Mouse (Mus musculus): ENCODE measurements around the gene Reln. TPM values are rescaled to one million over a fixed set of nuclear protein-coding genes. Genes with fewer than 3 reads are reported as not detected.

The Reln gene
- total RNA-seq, 2 experiments from 2014 or later, result 3.0 to 4.2 TPM

GRCm38 (mm10) chr5:22309001-22309400, 35.5 kb downstream of the Reln start:
- no peak for DNase-seq
- intact Hi-C loops (cut with DNase I), result no loop called here

GRCm38 (mm10) chr5:22307853-22308252, 36.6 kb downstream of the Reln start:
- no peak for DNase-seq
- intact Hi-C loops (cut with DNase I), result no loop called here

DNA sequence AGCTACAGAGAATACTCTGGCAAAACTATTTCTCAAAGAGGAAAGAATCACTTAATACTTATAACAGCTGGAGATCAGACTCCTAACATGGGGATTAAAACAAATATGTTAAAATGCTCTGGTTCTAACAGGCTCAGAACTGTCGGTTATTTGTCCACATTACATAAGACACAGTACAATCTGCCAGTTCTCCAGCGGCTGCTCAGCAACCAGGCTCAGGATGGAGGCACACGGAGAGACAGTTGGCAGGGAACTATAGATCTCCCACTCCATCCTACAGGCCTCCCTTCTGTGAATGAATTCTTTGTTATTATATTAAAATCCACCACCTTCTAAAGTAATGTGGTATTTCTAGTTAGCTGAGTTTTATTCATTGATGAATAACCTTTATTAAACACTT, 37.4 kb downstream of the Reln start:
- intact Hi-C loops (cut with DNase I), result no loop called here
- DNase-seq, result no peak

DNA sequence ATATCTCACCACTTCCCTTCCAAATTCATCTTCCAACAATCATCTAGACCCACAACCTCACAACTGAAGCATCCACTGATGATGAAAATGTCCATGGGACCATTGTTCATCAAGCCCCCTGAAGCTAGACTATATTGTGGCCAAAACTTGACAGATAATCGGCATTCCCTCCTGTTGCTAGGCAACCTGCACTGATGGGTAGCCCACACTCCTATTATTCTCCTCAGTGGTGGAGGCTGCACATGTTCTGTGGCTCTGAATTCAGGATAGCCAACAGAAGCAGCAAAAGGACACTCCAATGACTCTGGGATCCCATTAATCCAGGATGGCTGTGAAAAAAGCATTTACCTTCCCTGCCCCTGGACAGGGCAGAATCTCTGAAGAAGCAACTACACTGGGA, 40.8 kb downstream of the Reln start:
- DNase-seq, result no peak
- intact Hi-C loops (cut with DNase I), result no loop called here

- intact Hi-C loops (cut with DNase I), result no loop called here
- DNase-seq, result peak in 1 of 2 experiments; percentile 1
Observed at GRCm38 (mm10) chr5:22302309-22302708, 42.2 kb downstream of the Reln start.

- no peak for DNase-seq
- intact Hi-C loops (cut with DNase I), result no loop called here
Observed at GRCm38 (mm10) chr5:22300788-22301187, 43.7 kb downstream of the Reln start.

GRCm38 (mm10) chr5:22300046-22300445, 44.5 kb downstream of the Reln start:
- intact Hi-C loops (cut with DNase I), result no loop called here
- DNase-seq, result no peak

DNA sequence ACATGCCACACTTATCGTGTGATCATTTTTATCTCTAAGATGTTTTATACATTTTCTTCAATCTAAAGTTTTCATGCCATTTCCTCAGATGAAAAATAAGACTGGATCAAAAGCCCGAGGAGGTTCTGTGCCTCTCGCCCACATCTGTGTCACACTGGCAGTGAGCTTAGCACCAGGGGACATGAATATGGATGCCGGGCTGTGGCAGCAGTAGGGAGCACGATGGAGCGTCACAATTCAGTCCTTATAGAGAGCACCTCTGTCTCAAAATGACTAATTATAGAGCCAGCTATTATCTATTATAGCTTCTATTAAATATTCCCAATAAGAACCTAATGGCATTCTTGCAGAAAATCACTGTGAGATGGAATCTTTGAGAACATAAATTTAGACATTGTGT, 49.3 kb downstream of the Reln start:
- intact Hi-C loops (cut with DNase I), result no loop called here
- DNase-seq, result no peak

DNA sequence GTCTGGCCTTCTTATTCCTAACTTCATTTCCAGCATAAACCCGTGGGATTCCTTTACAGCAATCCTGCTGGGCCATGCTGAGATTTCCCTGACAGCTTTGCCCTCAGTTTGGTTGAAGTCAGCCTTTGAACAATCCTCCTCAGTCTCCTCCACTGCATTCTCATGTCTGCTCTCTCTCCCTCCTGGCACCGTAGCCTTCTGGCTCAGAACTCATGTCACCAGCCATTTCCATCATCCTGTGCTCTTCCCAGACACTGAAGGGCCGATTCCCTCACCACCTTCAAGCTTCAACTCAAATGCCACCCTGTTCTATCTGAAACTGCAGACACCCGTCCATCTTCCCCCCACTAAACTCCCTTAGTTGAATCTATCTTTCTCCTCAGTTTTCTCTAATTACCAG, 53.1 kb downstream of the Reln start:
- DNase-seq, result no peak
- intact Hi-C loops (cut with DNase I), result no loop called here

DNA sequence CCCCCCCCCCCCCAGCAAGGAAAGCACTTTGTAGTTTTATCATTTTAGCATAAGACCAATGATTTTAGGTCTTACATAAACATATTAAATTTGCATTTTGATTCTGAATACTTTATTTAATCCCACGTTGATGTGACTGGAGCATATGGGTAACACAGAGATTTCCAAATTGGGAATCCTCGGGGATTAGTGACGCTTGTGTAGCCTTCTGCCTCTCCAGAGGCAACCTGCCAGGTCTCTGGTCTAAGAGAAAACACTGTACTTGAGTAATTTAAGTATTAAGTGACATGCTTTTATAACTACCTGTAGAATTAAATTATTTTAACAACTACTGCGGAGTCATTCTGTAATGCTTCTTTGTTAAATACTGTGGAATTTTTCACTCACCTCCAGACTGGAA, 59.1 kb downstream of the Reln start:
- no peak for DNase-seq
- intact Hi-C loops (cut with DNase I), result no loop called here

DNA sequence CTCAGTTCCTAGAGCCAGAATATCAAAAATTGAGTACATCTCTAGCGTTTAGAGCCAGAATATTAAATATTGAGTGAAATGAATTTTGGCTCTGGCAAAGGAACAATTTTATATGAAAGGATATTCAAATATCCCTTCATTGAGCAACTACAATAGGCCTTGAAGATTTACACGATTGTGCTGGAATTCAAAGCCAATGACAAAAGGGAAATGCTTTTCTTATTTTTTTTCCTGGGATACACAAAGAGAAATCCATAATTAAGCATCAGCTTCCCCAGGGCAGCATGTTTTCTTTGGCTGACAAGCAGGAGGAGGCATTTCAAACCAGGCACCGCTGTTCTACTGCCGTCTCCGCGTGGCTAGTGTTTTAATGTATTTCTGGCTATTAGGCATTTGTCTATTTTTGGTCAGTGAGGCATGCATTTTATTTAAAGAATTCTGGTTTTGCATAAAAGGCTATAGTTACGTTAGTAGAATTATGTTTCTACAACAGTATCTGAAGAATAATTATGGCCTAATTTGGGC, 62.3 kb downstream of the Reln start:
- DNase-seq, result no peak
- intact Hi-C loops (cut with DNase I), result no loop called here

- no peak for DNase-seq
- intact Hi-C loops (cut with DNase I), result no loop called here
Observed at GRCm38 (mm10) chr5:22280534-22281164, 63.9 kb downstream of the Reln start.

DNA sequence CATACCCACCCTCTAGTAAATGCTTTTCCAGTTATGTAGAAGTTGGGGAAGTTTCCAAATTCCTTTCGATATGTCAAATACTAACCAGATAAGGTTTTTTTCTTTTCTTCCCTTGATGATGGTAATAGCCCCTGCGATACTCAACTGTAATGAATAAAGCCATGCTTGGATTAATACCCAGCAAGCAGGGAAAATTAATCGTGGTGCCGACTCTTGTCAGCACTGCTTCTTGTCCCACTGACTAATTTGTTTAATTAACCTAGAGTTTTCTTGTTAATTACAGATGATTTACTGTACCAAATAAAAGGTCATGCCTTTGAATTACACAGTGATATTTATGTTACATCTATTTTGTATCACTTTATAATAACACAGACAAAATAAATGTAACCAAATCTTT, 65.3 kb downstream of the Reln start:
- intact Hi-C loops (cut with DNase I), result no loop called here
- DNase-seq, result no peak

DNA sequence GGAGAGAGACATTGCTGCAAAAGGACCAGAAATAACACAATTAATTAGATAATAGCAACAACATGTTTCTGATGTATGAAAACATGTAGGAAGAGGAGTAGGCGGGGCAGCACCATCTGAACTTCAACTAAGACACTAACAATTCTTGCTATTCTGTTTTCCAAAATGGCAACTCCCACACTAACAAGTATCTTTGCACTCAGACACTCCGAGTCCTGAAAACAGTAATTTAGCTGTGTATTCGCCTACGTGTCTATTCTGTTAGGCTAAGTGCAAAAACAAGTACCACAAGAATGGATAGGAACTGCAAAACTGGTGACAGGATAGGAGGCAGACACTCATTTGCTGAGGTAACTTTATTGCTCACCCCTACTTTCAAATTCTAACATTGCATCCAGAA, 70.4 kb downstream of the Reln start:
- intact Hi-C loops (cut with DNase I), result no loop called here
- no peak for DNase-seq

DNA sequence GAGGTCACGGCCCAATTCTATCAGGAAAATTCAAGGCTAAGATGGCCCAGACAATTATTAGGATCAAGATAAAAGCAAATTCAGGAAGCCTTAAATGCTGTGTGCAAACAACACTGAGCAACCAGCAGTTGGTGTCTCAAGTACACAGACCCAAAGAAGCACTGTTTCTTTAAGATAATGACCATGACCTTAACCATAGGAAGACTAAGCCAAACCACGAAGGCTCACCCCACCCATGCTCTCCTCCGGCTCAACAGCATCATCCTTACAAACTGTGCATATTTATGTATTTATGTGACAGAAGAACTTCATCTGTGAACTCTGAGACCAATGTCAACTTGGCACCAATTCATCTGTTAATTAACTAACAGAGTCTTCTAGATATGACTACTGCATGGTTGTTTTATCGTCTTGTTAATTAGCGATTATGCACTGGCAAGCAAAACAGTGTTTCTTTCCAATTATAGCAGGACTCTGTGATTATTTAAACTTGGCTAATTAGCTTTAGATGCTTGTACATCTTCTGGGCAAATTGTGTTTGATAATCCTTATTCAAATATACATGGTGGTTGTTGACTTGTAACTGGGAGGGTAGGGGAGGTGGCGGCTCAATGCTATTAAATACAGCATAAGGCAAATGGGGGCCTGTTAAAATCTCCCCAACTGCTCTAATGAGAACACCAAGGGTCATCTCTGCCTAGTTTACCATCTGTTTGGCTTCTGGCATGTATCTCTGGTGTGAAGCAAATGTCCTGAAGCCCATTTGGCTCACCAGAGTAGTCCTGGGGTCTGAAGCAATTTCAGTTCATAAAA, 77.8 kb downstream of the Reln start:
- no peak for DNase-seq
- intact Hi-C loops (cut with DNase I), result no loop called here

- DNase-seq, result no peak
- intact Hi-C loops (cut with DNase I), result no loop called here
Observed at GRCm38 (mm10) chr5:22262351-22262765, 82.1 kb downstream of the Reln start.

- intact Hi-C loops (cut with DNase I), result no loop called here
- no peak for DNase-seq
Observed at GRCm38 (mm10) chr5:22255346-22255745, 89.2 kb downstream of the Reln start.

DNA sequence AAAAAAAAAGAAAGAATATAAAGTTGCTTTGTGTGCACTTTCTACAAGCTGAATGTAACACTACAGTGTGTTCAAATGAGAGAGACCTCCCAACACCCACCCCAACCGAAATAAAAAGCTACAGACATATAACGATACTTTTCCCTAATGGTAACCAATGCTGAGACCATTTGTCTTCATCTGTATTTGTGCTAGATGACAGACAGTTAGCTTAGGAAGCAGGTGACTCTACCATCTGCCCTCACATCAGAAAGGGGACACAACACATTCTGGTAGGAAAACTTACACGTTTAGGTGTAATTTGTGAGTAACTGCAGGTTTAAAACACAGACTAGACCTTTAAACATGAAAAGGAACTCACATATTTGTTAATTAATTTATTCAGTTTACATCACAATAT, 90.6 kb downstream of the Reln start:
- DNase-seq, result no peak
- intact Hi-C loops (cut with DNase I), result no loop called here

DNA sequence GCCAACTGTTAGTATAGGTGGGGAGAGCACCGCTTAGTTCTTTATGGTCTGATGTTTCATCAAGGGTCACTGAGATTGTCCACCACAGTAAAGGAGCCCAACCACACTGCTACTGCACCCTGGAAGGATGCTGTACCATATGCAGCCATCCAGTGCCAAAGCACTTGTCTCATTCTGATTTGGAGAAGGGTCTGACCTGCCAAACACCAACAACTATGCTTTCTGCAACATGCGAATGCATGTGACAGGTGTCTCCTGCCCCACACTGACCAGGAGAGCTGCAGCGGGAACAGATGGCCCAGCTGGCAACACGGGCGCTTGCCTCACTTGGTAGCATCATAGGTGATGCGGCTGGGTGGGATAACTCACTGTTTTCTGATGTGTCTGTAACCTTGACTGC, 91.2 kb downstream of the Reln start:
- intact Hi-C loops (cut with DNase I), result no loop called here
- DNase-seq, result no peak

- intact Hi-C loops (cut with DNase I), result no loop called here
- no peak for DNase-seq
Observed at GRCm38 (mm10) chr5:22247850-22248249, 96.7 kb downstream of the Reln start.

GRCm38 (mm10) chr5:22245056-22245455, 99.4 kb downstream of the Reln start:
- DNase-seq, result no peak
- intact Hi-C loops (cut with DNase I), result no loop called here

DNA sequence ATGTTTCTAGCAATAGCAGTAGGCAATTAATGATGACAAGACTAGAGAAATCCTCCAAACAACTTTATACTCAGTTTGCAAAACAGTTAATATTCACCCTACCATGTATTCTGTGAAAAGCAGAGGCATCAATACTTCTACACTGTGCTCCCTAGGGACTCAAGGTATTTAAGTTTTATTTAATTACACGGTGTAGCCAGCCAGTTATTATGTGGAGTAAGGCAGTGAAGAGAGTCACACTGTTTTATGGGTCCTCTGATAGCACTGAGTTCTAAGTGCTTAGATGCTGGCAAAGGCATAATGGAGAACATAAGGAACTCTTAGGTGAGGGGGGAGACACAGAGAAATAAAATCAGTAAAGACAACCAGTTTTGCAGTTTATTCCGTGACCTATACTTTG, 101.0 kb downstream of the Reln start:
- no peak for DNase-seq
- intact Hi-C loops (cut with DNase I), result no loop called here

Data from heart, postnatal 36 days (tissue).